Mouse (Mus musculus): ENCODE measurements around the gene Serinc5. TPM values are rescaled to one million over a fixed set of nuclear protein-coding genes. Genes with fewer than 3 reads are reported as not detected.

Gene Serinc5
- total RNA-seq, 2 experiments from 2014 or later, result 49.0 to 54.6 TPM

GRCm38 (mm10) chr13:92611917-92612316 is 1.0 kb downstream of the Serinc5 start:
- no peak for DNase-seq (ENCODE audit: low spot score in 2 of 2)

GRCm38 (mm10) chr13:92613094-92613493 is 2.2 kb downstream of the Serinc5 start:
- no peak for DNase-seq (ENCODE audit: low spot score in 2 of 2)

- no peak for DNase-seq (ENCODE audit: low spot score in 2 of 2)
Observed at GRCm38 (mm10) chr13:92615201-92615600, 4.3 kb downstream of the Serinc5 start.

DNA sequence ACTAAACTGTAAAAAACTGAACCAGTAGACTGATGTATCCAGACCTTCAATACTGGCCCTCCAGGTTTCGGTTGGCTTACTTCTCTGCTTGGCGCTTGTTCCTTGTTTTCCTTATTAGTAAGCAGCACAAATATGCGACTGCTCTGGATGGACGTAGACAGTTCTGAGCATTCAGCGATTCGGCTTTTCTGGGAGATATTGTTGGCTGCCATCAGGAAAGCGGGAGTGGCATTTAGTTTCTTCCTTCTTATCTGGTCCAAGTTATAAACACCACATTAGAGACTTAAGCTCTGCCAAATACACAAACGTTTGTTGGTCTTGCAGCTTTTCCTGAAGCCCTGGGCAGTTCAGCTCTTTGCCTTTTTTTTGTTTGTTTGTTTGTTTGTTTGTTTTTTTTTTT is 5.6 kb downstream of the Serinc5 start:
- no peak for DNase-seq (ENCODE audit: low spot score in 2 of 2)

GRCm38 (mm10) chr13:92626196-92626595 is 15.3 kb downstream of the Serinc5 start:
- no peak for DNase-seq (ENCODE audit: low spot score in 2 of 2)

- DNase-seq (ENCODE audit: low spot score in 2 of 2), result no peak
Observed at GRCm38 (mm10) chr13:92626725-92627124, 15.8 kb downstream of the Serinc5 start.

DNA sequence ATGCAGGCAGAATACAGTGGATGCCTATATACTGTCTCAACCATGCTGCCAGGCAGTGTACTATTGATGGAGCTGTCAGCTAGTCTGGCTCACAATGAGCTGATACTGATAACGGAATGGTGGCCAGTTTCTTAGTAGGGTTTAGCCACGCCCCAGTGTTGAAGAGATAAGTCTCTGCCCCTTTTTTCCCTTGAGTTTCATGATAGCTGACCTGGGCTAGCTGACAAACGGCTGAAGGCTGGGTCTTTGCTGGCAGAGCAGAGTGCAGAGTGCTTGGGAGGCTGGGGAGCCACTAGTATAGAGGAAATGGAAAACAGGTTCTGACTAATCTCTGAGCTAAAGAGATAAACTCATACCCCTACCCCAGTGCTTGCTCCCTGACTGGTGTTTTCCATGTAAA is 18.6 kb downstream of the Serinc5 start:
- DNase-seq (ENCODE audit: low spot score in 2 of 2), result no peak

DNA sequence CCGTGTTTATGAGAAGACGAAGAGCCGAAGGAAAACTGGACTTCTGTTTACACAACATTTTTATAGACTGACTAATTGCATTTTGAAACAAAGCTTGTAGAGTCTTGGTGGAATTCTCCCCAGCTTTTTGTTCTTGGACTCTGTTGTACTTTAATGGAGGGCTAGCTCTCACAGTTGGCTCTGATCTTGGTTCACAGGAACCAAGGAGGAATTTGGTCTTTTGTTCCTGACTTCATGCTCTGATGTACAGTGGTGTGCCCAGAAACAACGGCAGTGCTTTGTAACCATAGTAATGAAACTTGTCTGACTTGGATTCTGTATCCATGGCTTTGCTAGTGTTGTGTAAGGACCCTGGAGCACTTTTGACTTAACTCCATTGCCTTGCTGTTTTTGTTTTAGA is 20.6 kb downstream of the Serinc5 start:
- DNase-seq (ENCODE audit: low spot score in 2 of 2), result no peak

- no peak for DNase-seq (ENCODE audit: low spot score in 2 of 2)
Observed at GRCm38 (mm10) chr13:92632550-92632949, 21.7 kb downstream of the Serinc5 start.

GRCm38 (mm10) chr13:92635040-92635439 is 24.1 kb downstream of the Serinc5 start:
- no peak for DNase-seq (ENCODE audit: low spot score in 2 of 2)

DNA sequence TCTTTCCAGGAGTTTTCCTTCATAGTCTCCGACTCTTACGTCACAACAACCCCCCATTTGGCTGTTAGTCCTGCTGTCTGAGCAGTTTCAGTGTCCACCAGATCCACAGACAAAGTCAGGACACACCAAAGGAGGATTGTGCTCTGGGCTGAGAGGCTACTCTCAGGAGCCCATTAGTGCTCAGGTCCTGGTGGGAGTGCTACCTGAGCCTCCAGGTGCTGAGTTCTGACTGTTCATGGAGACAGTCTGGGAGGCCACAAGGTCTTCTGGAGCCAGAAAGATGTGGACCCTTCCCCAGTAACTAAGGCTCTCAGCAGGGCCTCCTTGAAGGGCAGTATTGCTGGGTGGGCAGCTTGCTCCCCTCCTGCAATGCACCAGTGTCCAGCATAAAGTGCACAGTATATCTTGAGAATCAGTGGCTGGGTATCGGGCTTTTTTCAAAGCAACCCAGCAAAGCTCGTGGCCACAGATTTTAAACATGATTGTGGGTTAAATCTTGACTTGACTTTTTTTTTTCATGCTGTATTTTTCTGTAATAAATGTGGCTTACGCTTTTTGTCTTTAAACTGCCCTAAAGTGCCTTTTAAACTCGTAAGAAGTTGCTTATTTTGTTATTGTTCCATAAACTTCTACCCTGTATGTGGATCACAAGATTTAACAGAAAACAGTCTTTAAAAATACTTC is 25.5 kb downstream of the Serinc5 start:
- DNase-seq (ENCODE audit: low spot score in 2 of 2), result no peak

DNA sequence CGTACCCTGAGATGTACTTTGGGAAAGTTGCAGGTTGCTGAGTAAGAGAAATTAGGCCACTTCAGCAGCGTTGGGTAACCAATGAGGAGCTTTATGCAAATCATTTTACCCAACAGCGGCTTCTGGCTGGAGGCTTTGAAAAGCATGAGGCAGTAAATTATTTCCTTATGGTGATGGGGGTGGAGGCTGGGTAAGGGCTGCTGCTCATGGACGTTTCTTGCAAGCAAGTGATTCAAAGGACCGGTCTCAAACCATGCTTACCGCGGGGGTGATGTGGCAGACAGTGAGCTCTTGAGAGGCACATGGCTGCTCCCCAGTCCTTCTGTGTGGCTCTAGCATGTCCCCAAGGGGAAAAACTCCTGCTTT is 26.0 kb downstream of the Serinc5 start:
- DNase-seq (ENCODE audit: low spot score in 2 of 2), result peak; percentile 32 to 66

DNA sequence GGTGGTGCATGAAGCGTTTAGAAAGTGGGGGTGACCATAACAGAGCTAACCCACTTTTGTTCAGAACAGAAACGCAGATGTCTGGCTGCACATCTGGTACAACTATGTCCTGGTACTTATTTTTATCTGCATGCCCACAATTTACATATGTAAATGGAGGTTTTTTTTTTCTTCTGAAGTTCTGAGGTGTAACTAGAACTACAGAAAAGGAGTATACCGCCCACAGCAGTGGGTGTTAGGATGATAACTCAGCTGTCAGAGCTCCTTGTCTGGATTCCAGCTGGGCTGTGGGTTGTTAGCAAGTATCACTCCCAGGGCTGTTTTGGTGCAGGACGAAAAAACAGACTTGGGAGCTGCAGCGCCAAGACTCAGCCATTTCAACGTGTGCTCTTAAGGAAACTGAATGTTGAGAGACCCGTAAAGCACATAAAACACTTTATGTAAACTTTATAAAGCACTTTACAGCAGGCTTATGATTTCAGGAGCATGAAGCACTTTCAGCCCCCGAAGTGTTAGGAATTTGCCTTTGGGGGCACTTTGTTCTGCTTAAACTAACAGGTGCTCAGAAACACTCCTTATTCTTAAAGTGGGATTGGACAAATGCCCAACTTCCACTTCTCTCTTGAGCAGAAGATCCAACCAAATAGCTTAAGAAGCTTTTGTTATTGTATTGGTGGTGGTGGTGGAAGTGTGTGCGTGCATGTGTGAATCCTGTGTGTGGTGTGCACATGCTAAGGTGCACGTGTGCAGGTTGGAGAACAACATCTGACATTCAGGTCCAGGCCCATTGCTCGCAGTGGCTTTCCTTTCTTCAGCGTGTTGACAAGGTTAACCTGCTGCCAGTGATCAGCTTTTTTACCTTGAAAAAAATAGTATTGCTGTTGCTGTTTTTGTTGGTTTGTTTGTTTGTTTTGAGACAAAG is 28.5 kb downstream of the Serinc5 start:
- peak; percentile 79 to 88 for DNase-seq (ENCODE audit: low spot score in 2 of 2)

GRCm38 (mm10) chr13:92644199-92644598 is 33.3 kb downstream of the Serinc5 start:
- no peak for DNase-seq (ENCODE audit: low spot score in 2 of 2)

- no peak for DNase-seq (ENCODE audit: low spot score in 2 of 2)
Observed at GRCm38 (mm10) chr13:92644753-92645152, 33.9 kb downstream of the Serinc5 start.

DNA sequence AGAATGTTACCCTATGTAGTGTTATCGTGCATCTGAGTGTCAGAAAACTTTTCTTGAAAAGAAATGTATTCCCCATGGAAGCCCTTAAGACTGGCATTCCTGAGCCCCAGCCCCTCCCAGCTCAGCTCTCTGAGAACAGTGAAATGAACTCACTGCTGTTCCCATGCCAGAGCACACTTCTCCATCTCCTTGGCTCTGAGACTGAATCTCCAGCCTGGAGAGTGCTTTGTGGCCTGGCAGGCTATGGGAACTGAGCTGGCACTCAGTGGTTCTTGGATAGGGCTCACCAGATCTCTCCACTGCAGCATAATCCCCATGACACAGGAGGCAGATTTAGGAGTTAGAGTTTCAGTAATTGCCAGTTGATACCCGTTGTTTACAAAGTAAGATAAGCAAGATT is 36.8 kb downstream of the Serinc5 start:
- DNase-seq (ENCODE audit: low spot score in 2 of 2), result no peak

DNA sequence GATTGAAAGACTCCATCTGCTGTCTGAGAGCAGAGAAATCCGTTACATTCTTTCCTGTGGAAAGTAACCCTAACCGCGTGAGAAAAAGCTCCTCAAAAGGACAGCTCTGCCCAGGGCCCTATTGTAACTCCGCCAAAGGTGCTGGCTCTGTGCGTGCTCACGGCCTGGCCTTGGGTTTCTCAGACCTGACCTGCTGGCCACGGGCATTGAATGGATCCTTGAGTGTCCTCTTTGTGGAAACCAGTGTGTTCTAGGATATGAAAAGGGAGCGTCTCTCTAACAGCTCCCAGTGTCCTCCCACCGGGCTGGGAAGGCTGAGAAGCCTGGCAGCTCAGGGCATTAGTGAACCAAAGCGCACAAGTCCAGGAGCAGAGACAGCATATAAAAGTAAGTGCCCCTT is 38.2 kb downstream of the Serinc5 start:
- DNase-seq (ENCODE audit: low spot score in 2 of 2), result no peak

- no peak for DNase-seq (ENCODE audit: low spot score in 2 of 2)
Observed at GRCm38 (mm10) chr13:92650956-92651355, 40.1 kb downstream of the Serinc5 start.

DNA sequence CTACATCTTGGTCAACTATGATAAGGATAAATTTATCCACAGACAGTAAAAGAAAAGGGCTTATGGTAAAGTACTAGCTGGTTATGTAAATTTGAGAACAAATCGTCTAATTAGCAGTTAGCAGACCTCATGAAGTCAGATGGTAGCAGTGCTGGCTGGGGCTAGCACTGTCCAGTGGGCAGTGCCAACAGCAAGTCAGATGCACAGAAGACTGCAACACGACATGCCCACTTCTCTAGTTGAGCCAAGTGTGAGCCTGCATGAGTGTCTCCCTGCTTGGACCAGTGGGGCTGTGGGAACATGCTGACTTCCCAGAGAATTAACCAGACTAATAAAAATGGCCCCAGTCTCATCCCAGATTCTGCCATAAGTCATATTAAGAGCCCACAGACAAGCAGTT is 41.6 kb downstream of the Serinc5 start:
- DNase-seq (ENCODE audit: low spot score in 2 of 2), result no peak

DNA sequence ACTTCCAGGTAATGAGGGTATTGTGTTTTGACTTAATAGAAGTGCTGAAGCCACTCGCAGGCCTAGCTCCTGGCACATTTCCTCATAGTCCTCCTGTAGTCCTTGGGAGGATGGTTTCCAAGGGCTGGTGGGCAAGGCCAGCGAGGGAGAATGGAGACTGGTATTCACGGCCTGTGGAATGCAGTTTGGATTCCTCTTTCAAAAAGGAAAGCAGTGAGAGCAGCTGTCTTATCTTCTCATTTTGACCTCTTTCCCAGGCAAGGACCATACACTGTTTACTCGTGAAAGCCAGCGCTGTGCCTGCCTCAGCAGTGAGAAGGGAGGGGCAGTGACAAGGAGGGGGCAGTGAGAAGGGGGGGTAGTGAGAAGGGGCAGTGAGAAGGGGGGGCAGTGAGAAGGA is 42.4 kb downstream of the Serinc5 start:
- no peak for DNase-seq (ENCODE audit: low spot score in 2 of 2)

DNA sequence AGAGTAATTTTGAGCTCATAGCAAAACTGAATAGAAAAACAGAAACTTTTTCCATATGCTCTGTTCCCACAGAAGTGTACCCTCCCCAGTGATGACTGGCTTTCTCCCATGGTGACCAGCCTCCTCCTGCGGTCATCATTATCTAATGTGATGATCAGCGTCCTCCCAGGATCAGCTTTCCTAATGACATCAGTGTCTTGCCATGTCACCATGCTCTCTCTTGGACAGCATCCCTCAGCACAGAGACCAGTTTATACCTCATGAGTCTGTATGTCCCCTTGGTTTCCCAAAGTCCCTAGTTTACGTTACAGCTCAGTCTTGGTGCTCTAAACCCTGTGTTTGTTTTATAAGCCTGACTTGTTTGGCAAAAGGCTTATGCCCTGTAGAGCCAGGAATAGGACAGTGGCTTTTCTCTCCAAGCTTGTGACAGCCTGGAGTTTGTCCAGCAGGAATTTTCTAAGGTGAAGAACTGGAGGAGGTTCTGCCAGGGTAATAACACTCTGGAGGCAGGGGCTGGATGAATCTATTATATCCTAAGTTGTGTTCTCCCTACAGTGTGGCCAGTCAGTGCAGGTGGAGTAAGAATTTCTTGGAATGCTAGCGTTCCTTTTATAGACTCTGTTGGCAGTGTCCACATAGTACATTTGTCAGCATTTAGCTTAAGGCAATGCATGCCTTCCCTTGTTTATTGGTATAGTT is 46.1 kb downstream of the Serinc5 start:
- DNase-seq (ENCODE audit: low spot score in 2 of 2), result no peak

DNA sequence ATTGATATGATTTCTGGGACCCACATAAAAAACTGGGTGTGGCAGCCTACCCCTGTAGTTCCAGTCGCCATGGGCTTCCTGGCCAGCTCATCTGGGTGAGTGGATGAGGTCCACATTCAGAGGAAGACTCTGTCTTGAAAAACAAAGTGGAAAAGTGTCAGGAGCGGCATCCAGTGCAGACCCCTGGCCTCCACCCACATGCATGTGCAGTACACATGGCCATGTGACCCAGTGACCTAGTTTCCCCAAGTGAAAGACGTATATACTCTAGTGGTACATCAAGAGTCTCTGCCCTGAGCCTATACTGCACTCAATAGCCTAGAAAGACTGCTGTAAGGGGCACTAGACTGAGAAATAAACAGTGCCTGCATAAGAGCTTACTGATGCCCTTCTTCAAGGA is 48.7 kb downstream of the Serinc5 start:
- DNase-seq (ENCODE audit: low spot score in 2 of 2), result no peak
